Mouse (Mus musculus) CD4-positive helper T cell, adult 2 months (primary cell): ENCODE results near the gene Sqstm1.

ENCODE experiments used
- DNase-seq: peaks from one replicate; pipeline ENCODE4 v3.0.0-alpha.2; 2012; ENCODE audit warnings: low read depth, missing footprints, low spot score

Sqstm1 gene

DNA sequence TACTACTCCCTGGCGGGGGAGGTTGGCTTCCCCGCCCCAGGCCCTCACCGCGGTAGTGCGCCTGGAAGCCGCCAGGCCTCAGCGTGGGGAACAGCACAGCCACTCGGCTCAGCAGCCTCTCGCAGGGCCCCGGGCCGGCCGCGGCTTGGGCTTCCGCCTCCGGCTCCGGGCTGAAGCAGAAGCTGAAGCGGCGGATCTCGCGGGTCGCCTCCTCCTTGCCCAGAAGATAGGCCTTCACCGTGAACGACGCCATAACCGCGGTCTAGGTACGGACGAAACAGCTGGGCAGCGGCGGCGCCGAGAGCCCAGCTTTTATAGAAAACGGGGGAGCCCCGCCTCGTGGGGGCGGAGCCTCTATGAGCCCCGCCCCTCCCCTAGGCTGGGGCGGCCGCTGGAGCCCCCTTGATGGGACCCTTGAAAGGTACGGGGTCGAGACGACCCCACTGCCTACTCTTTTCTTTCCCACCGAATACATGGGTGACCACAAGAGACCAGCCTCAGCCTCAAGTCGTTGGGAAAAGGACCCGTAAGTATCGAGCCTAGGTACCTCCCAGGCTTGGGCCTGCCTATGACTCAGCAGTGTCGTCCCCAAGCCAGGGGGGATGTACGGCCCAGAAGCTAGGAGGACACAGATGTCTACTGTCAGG lies at the start of gene Sqstm1, which contains the start of gene Mgat4b:
Gene Sqstm1, minus strand, starts transcription at position 323 of the 647 bp plus-strand sequence.
Gene Mgat4b, plus strand, starts transcription at position 386 of the 647 bp plus-strand sequence.
- no peak for DNase-seq

GRCm38 (mm10) chr11:50258310-50258709 lies 47.7 kb upstream of the Sqstm1 start:
- DNase-seq = no peak

GRCm38 (mm10) chr11:50256615-50257014 lies 46.0 kb upstream of the Sqstm1 start:
- no peak for DNase-seq

GRCm38 (mm10) chr11:50254010-50254580 lies 43.5 kb upstream of the Sqstm1 start:
- DNase-seq = no peak

- no peak for DNase-seq
Measured at GRCm38 (mm10) chr11:50253393-50253792, 42.8 kb upstream of the Sqstm1 start.

DNA sequence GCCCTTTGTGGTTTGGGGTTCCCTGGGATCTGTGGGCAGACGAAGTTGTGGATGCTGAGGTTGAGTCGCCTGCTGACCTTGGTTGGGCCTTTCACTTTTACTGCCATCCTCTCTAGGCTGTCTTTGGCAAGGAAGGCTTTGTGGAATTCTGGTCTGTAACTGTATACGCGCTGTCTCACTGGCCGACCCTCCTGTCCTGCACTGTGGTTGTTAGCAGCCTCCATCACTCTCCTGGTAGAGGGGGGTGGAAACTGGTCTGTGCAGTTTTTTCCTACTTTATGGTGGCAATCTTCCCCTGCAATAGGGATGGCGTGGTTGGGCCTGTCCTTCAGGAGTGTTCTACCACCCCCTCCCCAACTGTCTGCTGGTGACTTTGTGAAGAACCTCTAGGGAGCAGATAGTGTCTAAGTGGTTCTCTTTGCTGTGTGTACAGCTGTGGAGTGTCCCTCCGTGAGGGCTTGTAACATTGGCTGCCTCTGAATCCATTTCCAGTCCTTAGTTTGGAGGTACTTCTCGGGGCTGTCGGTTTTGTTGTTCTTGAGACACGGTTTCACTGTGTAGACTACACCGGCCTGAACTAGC lies 42.1 kb upstream of the Sqstm1 start:
- no peak for DNase-seq

- DNase-seq = no peak
Measured at GRCm38 (mm10) chr11:50252166-50252565, 41.5 kb upstream of the Sqstm1 start.

- no peak for DNase-seq
Measured at GRCm38 (mm10) chr11:50248473-50249171, 38.0 kb upstream of the Sqstm1 start.

GRCm38 (mm10) chr11:50245269-50245668 lies 34.6 kb upstream of the Sqstm1 start:
- no peak for DNase-seq

GRCm38 (mm10) chr11:50243926-50244325 lies 33.3 kb upstream of the Sqstm1 start:
- no peak for DNase-seq

DNA sequence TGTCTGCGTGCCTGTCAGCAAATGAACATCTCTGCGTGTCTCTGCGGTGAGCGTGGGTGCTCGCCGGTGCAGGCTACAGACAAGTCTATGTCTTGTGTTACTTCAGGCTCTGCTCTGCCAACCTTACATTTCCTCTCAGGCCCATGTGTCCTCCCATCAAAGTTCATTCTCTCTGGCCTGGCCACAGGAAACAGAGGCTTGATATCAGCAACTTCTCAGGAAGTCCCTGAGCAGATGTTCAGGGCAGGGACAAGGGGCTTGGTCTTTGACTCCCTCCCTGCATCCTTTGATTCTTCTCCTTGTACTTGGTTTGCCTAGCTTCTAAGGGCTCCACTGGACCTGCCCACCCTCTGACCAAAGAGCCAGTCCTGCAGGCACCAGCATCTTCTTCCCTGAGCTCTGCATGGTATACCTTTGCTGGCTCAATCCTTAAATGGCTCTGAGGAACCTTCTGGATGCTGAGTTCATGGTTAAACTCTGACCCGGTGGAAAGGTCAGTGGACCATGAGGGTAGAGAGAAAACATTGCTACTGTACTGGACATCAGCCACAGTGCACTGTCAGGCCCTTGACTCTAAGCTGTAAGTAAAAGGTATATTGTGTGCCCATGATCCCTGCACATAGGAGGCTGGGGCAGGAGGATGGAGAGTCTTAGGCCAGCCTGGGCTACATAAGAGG lies 29.7 kb upstream of the Sqstm1 start:
- no peak for DNase-seq

DNA sequence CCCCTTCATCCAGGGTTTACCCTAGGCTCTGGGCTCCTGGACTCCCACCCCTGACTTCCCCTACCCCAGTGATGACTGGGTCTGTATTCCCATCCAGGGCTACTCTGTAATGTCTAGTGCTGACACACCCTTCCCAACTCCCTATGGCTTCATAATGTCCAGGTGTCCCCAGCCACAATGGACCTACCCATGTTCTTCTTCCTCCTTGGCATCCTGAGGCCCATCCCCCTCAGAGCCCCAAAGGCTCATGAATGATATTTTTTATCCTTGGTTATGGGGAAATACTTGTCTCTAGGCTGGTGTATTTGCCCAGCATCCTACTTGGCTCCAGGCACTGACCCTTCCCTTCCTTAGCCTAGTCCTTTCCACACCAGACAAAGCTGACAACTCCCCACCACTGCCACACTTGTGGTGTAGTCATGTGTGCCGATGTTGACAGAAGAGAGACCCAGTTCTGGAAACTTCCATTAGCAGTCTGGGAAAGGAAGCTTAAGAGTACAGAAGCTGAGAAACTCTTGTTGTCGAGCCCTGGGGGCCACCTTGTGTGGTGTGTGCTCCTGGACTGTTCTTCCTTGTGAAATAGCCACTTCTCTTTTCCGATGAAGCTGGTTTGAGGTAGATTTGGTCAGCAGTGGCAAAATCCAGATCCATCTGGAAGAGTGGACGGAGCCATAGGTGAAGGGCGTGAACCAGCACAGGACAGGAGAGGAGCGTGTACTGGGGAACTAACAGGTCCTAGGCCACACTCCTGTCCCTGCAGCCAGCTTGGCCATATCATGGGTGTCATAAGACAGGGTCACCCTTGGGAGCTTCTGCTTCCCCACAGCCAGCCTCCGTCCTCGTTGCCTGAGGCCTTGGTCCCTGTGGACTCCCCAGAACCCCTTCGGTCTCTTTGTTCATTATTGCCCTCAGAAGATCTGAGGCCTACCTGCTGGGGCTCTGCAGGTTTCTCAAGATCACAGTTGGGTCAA lies 28.5 kb upstream of the Sqstm1 start:
- DNase-seq = no peak

GRCm38 (mm10) chr11:50238324-50238723 lies 27.7 kb upstream of the Sqstm1 start, which contains the start of gene Ltc4s:
Gene Ltc4s, minus strand, starts transcription at chr11:50238616.
- DNase-seq = no peak

- DNase-seq = no peak
Measured at GRCm38 (mm10) chr11:50236937-50237835, 26.6 kb upstream of the Sqstm1 start.

DNA sequence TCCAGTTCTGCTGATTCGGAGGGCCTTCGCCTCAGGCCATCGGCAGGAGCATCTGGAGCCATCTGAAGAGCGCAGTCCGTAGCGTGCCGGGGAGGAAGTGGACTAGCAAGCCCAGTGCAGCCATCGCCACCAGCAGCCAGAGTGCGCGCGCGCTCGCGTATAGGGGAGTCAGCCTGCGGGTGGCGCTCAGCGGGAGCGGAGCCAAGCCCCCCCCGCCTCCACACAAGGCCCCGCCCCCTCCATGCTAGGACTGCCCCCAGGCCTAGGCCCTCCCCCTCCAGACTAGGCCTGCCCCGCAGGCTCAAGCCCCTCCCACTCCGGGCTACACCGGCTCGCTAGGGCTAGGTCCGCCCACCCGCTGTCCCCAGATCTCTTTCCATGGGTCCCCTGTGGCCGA lies 25.9 kb upstream of the Sqstm1 start:
- peak; percentile 94 for DNase-seq

GRCm38 (mm10) chr11:50234606-50235005 lies 24.0 kb upstream of the Sqstm1 start:
- no peak for DNase-seq

- peak; percentile 40 for DNase-seq
Measured at GRCm38 (mm10) chr11:50233993-50234392, 23.4 kb upstream of the Sqstm1 start.

GRCm38 (mm10) chr11:50233022-50233421 lies 22.4 kb upstream of the Sqstm1 start:
- DNase-seq = peak; percentile 31

DNA sequence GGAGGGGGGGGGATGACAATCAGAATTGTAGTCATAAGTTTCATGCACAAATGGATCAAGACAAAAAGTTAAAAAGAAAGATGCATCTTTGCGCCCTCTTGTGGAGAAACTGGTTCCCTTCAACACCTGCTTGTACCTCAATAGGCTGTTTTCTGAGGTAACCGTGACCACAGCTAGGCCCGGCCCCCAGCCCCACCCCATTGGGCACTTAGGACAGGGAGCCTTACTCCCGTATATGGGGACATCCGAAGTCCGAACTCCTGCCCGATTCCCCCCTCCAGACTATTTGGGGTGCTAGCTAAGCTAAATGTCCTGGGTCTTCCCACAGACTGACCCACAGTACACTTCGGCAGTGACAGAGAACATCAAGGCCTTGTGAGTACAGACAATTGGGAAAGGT lies 20.8 kb upstream of the Sqstm1 start:
- DNase-seq = peak; percentile 83
